Comparison of ENCODE assay signal across 12 mouse cellular contexts in the genomic region with DNA sequence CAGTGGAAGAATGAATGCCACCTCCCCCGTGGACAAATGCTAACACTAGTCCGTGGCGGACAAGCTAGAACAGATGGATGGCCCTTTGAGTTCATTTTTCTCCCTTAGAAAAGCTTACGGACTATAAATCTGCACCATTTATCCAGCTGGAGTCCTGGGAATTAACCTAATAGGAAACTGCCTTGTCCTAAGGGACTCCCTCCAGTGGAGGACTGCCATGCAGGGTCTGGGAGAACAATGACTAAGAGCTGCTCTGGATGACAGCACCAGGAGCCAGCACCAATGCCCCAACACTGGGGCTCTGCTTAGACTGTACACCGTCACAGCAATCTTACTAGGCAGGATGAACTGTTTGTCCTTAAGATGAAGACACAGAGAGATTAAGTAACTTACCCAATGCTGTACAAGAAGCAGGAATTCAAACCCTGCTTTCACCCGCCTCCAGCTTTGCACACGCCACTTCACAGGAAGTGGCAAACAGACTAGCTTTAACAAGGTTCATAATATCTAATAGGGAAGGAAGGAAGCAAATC. TPM values are rescaled to one million over a fixed set of nuclear protein-coding genes. Genes with fewer than 3 reads are reported as not detected.
DNase-seq lines count a peak whose midpoint lies in the region; ATAC-seq and TF ChIP-seq lines count a peak whose summit lies in the region.
"Had no signal": no experiment of that assay in that cellular context is flagged by ENCODE, and none has a peak within 500 bp of the region (broad histone marks: within the 10 kb centered on the region; RNA-seq: fewer than 3 reads in every experiment).

No protein-coding gene starts in this region.

- no peaks in the 10 kb centered on the region for H3K9me3 ChIP-seq in kidney, postnatal 0 days (replicated peaks; ENCODE audit: low read length)
- H3K9me3 ChIP-seq: forebrain, embryonic 12.5 days; heart, embryonic 13.5 days had no signal

- H3K27ac ChIP-seq in kidney, postnatal 0 days: no peak overlapping the region
- peak overlapping the region; percentile 93 for H3K27ac ChIP-seq in small intestine, adult 2 months (ENCODE audit: insufficient read depth, low read depth, low read length)
- H3K27ac ChIP-seq: forebrain, embryonic 12.5 days; heart, embryonic 13.5 days; liver, embryonic 14.5 days had no signal

- no peaks in the 10 kb centered on the region for H3K27me3 ChIP-seq in kidney, postnatal 0 days (ENCODE audit: insufficient read depth, low read length)
- H3K27me3 ChIP-seq in small intestine, adult 2 months (ENCODE audit: control insufficient read depth, insufficient read depth, low read length): no peaks in the 10 kb centered on the region
- H3K27me3 ChIP-seq: forebrain, embryonic 12.5 days; heart, embryonic 13.5 days had no signal

- no peak for ATAC-seq in kidney, postnatal 0 days (replicated peaks; ENCODE audit: low FRiP score, low read depth)
- ATAC-seq in CD4-positive, CD25-positive, alpha-beta regulatory T cell, adult 4 months: peak; percentile 72
- peak; percentile 13 to 18; a peak in 1 of 4 replicates for ATAC-seq in hematopoietic stem cell, adult 5-6 weeks (replicated peaks in 1 of 2; ENCODE audit: insufficient read depth in 1 of 2, low FRiP score in 2 of 2, low TSS enrichment in 1 of 2, low read depth in 1 of 2, poor library complexity in 2 of 2, severe bottlenecking in 2 of 2)
- ATAC-seq: intestine, postnatal 0 days had no signal

- H3K36me3 ChIP-seq in kidney, postnatal 0 days (ENCODE audit: insufficient read depth, low read length): no peaks in the 10 kb centered on the region
- no peaks in the 10 kb centered on the region for H3K36me3 ChIP-seq in small intestine, adult 2 months (ENCODE audit: control insufficient read depth, insufficient read depth, low read length)
- H3K36me3 ChIP-seq: forebrain, embryonic 12.5 days; heart, embryonic 13.5 days had no signal

- 50% methylated on average over 7 of the region's 7 CpGs for WGBS in kidney, postnatal 0 days
- 81% methylated on average over 7 of the region's 7 CpGs for WGBS in small intestine, adult 2 months

- no peak overlapping the region for H3K4me3 ChIP-seq in kidney, postnatal 0 days (replicated peaks; ENCODE audit: low read depth, low read length)
- H3K4me3 ChIP-seq in small intestine, adult 2 months (ENCODE audit: low read depth, low read length): no peak overlapping the region
- H3K4me3 ChIP-seq: forebrain, embryonic 12.5 days had no signal

- peak; percentile 81 for DNase-seq in kidney, postnatal 0 days (ENCODE audit: low spot score)
- no peak for DNase-seq in kidney, postnatal 36 days
- DNase-seq in cerebellum, postnatal 36 days: no peak
- DNase-seq in adrenal gland, adult (ENCODE audit: inconsistent age in 2 of 2, low spot score in 1 of 2): no peak
- DNase-seq in frontal cortex, postnatal 14 days (ENCODE audit: low spot score in 2 of 2): no peak

- H3K4me2 ChIP-seq in kidney, postnatal 0 days (ENCODE audit: low read length): no peak overlapping the region
- H3K4me2 ChIP-seq: forebrain, embryonic 12.5 days had no signal

- no peak overlapping the region for H3K9ac ChIP-seq in kidney, postnatal 0 days (ENCODE audit: low read depth, low read length)
- H3K9ac ChIP-seq: forebrain, embryonic 12.5 days had no signal

- no peak for TF ChIP-seq POLR2A in small intestine, adult 2 months (IDR thresholded peaks at IDR 0.05; ENCODE audit: low read depth, low read length)

- H3K4me1 ChIP-seq in kidney, postnatal 0 days (replicated peaks; ENCODE audit: insufficient read depth, low read length): 0 out of 2 replicates have a peak, but pooled peaks cover 13% of the 10 kb centered on the region
- H3K4me1 ChIP-seq in small intestine, adult 2 months (ENCODE audit: control insufficient read depth, insufficient read depth, insufficient read length, low read length): peaks cover 50% of the 10 kb centered on the region
- H3K4me1 ChIP-seq: forebrain, embryonic 12.5 days had no signal

- peak; percentile 45; the same call in 1 of the 2 replicates for TF ChIP-seq CTCF in kidney, postnatal 0 days (IDR thresholded peaks at IDR 0.05; ENCODE audit: low read depth)
- TF ChIP-seq CTCF in small intestine, adult 2 months (IDR thresholded peaks at IDR 0.05; ENCODE audit: extremely low read depth, insufficient read length, insufficient replicate concordance, low read depth, low read length): no peak

RNA-seq across cellular contexts. Expression of a gene that starts 9.7 kb away (rescaled TPM):
- 3.8 and 4.8 TPM in 2 replicates for polyA plus RNA-seq in kidney, postnatal 0 days (2015; fragmentation: Nextera tagmentation; extraction: Ambion mirVana)
- 100 to 1,000 TPM in 1 of 2 experiments, 10 to 100 TPM in 1; 90.9 to 104 TPM for polyA plus RNA-seq in CD4-positive, CD25-positive, alpha-beta regulatory T cell, adult 4 months (2017; shearing (Covaris generic))
- total RNA-seq in hematopoietic stem cell, adult 5-6 weeks (2017): 14.5 and 15.1 TPM in 2 replicates
- 1.4 and 1.9 TPM in 2 replicates for polyA plus RNA-seq in small intestine, adult 2 months (2012; rRNA removed)

Comparison
In these comparisons a context has a peak if more than half of its experiments do, and no peak if none do; other contexts are left out.
1. RNA of a gene that starts 9.7 kb away (polyA plus RNA-seq): 90.9 to 104 TPM in CD4-positive, CD25-positive, alpha-beta regulatory T cell, adult 4 months; 3.8 to 4.8 TPM in kidney, postnatal 0 days and 1.4 to 1.9 TPM in small intestine, adult 2 months; every median in the first group is over 10 times any median in the second.